ENCODE assay signal across 24 mouse cellular contexts in the genomic region with DNA sequence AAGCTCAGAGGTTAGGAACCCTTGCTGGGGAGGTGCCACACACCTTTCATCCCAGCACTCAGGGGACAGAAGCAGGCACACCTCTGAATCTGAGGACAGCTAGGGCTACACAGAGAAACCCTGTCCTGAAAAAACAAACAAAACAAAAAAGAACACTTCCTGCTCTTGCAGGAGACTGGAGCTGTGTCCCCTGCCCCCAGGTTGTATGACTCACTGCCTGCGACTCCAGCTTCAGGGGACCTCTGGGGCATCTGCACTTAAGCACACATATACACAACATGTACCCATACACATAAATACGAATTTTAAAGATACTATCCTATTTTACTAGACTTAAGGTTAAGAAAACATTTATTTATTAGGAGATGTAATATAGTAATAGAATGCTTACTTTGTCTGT.
"Had no signal": no experiment of that assay in that cellular context is flagged by ENCODE, and none has a peak within 500 bp of the region (broad histone marks: within the 10 kb centered on the region; RNA-seq: fewer than 3 reads in every experiment).

No protein-coding gene starts in this region.

- H3K27me3 ChIP-seq: heart, embryonic 13.5 days; heart, embryonic 15.5 days; hindbrain, embryonic 13.5 days; hindbrain, embryonic 15.5 days; intestine, embryonic 15.5 days; limb, embryonic 13.5 days; limb, embryonic 15.5 days had no signal

- ATAC-seq: inflammation-experienced regulatory T-cells, adult 6 months; intestine, embryonic 15.5 days; intestine, postnatal 0 days had no signal

- H3K4me2 ChIP-seq: heart, embryonic 11.5 days; heart, embryonic 13.5 days; heart, embryonic 15.5 days; hindbrain, embryonic 13.5 days; hindbrain, embryonic 15.5 days; intestine, embryonic 15.5 days; limb, embryonic 13.5 days; limb, embryonic 15.5 days had no signal

- H3K9me3 ChIP-seq: heart, embryonic 13.5 days; heart, embryonic 15.5 days; hindbrain, embryonic 13.5 days; hindbrain, embryonic 15.5 days; intestine, embryonic 15.5 days; limb, embryonic 13.5 days; limb, embryonic 15.5 days had no signal

- H3K27ac ChIP-seq: heart, adult 2 months; heart, embryonic 13.5 days; heart, embryonic 15.5 days; hindbrain, embryonic 13.5 days; hindbrain, embryonic 15.5 days; intestine, embryonic 15.5 days; layer of hippocampus, adult 2 months; limb, embryonic 13.5 days; limb, embryonic 15.5 days had no signal

- H3K4me3 ChIP-seq: heart, adult 2 months; heart, embryonic 13.5 days; heart, embryonic 15.5 days; hindbrain, embryonic 13.5 days; hindbrain, embryonic 15.5 days; intestine, embryonic 15.5 days; layer of hippocampus, adult 2 months; limb, embryonic 13.5 days; limb, embryonic 15.5 days had no signal

- H3K9ac ChIP-seq: heart, embryonic 13.5 days; heart, embryonic 15.5 days; hindbrain, embryonic 13.5 days; hindbrain, embryonic 15.5 days; intestine, embryonic 15.5 days; limb, embryonic 13.5 days; limb, embryonic 15.5 days had no signal

- DNase-seq: gastrocnemius, postnatal 14 days; gastrocnemius, postnatal 36 days; heart, adult 11 months; heart, adult 2 months; heart, postnatal 14 days; heart, postnatal 36 days; kidney, adult 18-20 months; kidney, adult 8-10 months; kidney, postnatal 10 days; kidney, postnatal 25 days; kidney, postnatal 4 days; layer of hippocampus, postnatal 36 days; left cerebral cortex, postnatal 4 days had no signal

- H3K4me1 ChIP-seq: heart, embryonic 13.5 days; heart, embryonic 15.5 days; hindbrain, embryonic 13.5 days; hindbrain, embryonic 15.5 days; intestine, embryonic 15.5 days; limb, embryonic 13.5 days; limb, embryonic 15.5 days had no signal
